Mouse (Mus musculus): ENCODE results near the gene Taf1a. TPM values are rescaled to one million over a fixed set of nuclear protein-coding genes. Genes with fewer than 3 reads are reported as not detected.
A peak's percentile ranks its signal among the peaks of the same experiment; 100 is the strongest.
"Not testable (repeated sequence)": the region's sequence is repeated elsewhere in the genome, so short reads cannot be mapped to it uniquely, and the experiment has no call there.

Gene Taf1a
- polyA plus RNA-seq, 1 experiment: 15.0 TPM

DNA sequence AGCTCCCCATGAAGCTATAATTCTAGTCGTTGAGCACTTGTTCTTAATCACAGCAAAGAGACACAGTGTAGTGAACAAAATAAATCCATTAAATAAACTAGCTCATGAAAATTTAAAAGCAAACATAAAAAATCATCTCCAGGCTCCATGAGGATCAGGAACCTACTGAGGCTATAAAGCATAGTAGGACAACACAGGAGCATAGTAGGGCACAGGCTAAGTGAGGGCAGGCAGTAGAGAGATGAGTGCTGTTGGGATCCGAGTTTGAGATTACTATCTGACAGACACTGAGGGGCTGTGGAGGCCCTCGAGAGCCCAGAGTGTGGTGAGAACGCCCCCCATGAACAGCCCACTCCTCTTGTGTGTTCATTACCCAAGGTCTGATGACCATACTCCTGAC lies 11.7 kb upstream of the Taf1a start:
- TF ChIP-seq CTCF (IDR thresholded peaks at IDR 0.05; ENCODE audit: control insufficient read depth, insufficient read depth, insufficient replicate concordance, low read depth, low read length) (no peak), POLR2A (IDR thresholded peaks at IDR 0.05; ENCODE audit: control insufficient read depth, low read depth, low read length) (no peak)
- peaks cover 2% of the 10 kb centered on the region; the same call in 1 of the 2 replicates for H3K4me1 ChIP-seq (ENCODE audit: control insufficient read depth, insufficient read depth, low read length)
- H3K4me3 ChIP-seq (ENCODE audit: control insufficient read depth, low read depth, low read length): no peak overlapping the region
- no peaks in the 10 kb centered on the region for H3K27me3 ChIP-seq (ENCODE audit: control insufficient read depth, insufficient read depth, low read length)
- H3K27ac ChIP-seq (ENCODE audit: control insufficient read depth, insufficient read depth, low read depth, low read length): no peak overlapping the region
- no peaks in the 10 kb centered on the region for H3K36me3 ChIP-seq (ENCODE audit: control insufficient read depth, insufficient read depth, low read length)

DNA sequence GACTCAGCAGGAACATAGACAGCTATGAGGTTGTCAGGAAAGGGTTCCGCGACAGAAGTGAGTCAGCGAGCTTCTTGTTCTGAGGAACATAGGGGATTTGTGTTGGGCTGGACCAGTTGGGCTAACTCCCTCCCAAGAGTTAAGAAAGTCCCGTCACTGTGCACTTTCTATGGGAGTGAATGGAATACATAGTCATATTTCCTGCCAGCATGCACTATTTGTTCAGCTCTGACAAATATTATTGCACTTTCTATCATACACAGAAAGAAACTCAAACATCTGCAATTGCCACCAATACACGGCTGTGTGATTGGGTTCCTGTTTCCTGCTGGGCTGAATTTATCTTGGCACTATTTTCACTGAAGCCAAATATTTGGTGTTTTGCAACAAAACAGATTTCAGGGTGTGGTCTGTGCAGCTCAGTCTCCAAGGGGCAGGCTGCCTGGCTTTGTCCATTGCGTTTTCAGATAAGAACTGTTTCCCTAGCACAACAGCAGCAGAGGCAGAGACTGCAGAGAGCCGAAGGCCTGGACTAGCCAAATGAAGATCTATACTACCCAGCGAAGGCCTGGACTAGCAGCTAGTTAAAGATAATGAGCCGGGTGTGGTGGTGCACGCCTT lies 10.3 kb upstream of the Taf1a start:
- no peaks in the 10 kb centered on the region for H3K27me3 ChIP-seq (ENCODE audit: control insufficient read depth, insufficient read depth, low read length)
- H3K4me3 ChIP-seq (ENCODE audit: control insufficient read depth, low read depth, low read length): no peak overlapping the region
- H3K27ac ChIP-seq (ENCODE audit: control insufficient read depth, insufficient read depth, low read depth, low read length): 0 out of 2 replicates have a peak overlapping the region, but pooled peaks have one; percentile 6
- H3K4me1 ChIP-seq (ENCODE audit: control insufficient read depth, insufficient read depth, low read length): peaks cover 2% of the 10 kb centered on the region; the same call in 1 of the 2 replicates
- H3K36me3 ChIP-seq (ENCODE audit: control insufficient read depth, insufficient read depth, low read length): no peaks in the 10 kb centered on the region
- no peak for TF ChIP-seq POLR2A (IDR thresholded peaks at IDR 0.05; ENCODE audit: control insufficient read depth, low read depth, low read length)
- TF ChIP-seq CTCF (IDR thresholded peaks at IDR 0.05; ENCODE audit: control insufficient read depth, insufficient read depth, insufficient replicate concordance, low read depth, low read length): no peak

DNA sequence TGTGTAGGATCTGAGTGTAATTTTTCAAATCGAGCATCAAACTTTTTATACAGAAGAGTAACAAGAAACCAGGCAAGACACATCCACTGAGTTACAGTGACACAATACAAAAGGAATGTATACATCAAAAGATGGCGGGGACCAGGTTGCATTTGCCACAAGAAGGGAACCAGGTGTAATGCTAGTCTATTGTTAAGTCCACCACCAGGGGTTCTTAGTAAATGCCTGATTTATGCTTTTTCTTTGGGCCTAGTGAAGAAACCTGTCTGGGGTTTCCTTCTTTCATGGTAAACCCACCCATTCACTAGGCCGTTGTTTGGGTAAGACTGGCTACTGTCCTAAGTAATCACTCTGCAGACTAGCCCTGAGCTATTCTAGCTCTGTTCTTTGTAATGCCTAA lies 9.4 kb upstream of the Taf1a start:
- not testable (repeated sequence) for H3K4me1 ChIP-seq (ENCODE audit: control insufficient read depth, insufficient read depth, low read length); H3K4me3 ChIP-seq (ENCODE audit: control insufficient read depth, low read depth, low read length); H3K27me3 ChIP-seq (ENCODE audit: control insufficient read depth, insufficient read depth, low read length); H3K36me3 ChIP-seq (ENCODE audit: control insufficient read depth, insufficient read depth, low read length); H3K27ac ChIP-seq (ENCODE audit: control insufficient read depth, insufficient read depth, low read depth, low read length)

DNA sequence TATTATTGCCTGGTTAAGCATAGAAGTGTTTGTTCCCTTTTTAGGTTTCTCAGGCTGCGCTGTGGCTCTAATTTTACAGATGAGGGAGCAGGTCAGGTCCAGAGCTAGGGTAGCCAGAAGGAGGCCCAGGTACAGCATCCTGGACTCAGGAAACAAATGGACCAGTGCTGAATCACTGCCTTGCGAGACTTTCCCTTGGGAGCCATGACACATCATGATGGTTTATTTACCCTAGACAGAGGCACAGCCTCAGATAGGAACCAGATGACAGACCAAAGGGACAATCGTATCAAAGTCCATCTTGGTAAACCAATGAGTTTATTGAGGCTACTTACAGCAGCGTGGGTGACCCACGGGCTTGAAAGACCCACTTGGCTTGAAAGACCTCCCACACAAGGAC lies 7.0 kb upstream of the Taf1a start:
- H3K36me3 ChIP-seq (ENCODE audit: control insufficient read depth, insufficient read depth, low read length): no peaks in the 10 kb centered on the region
- TF ChIP-seq CTCF (IDR thresholded peaks at IDR 0.05; ENCODE audit: control insufficient read depth, insufficient read depth, insufficient replicate concordance, low read depth, low read length) (no peak), POLR2A (IDR thresholded peaks at IDR 0.05; ENCODE audit: control insufficient read depth, low read depth, low read length) (no peak)
- H3K4me1 ChIP-seq (ENCODE audit: control insufficient read depth, insufficient read depth, low read length): peaks cover 2% of the 10 kb centered on the region; the same call in 1 of the 2 replicates
- H3K27ac ChIP-seq (ENCODE audit: control insufficient read depth, insufficient read depth, low read depth, low read length): no peak overlapping the region
- H3K4me3 ChIP-seq (ENCODE audit: control insufficient read depth, low read depth, low read length): no peak overlapping the region
- no peaks in the 10 kb centered on the region for H3K27me3 ChIP-seq (ENCODE audit: control insufficient read depth, insufficient read depth, low read length)

DNA sequence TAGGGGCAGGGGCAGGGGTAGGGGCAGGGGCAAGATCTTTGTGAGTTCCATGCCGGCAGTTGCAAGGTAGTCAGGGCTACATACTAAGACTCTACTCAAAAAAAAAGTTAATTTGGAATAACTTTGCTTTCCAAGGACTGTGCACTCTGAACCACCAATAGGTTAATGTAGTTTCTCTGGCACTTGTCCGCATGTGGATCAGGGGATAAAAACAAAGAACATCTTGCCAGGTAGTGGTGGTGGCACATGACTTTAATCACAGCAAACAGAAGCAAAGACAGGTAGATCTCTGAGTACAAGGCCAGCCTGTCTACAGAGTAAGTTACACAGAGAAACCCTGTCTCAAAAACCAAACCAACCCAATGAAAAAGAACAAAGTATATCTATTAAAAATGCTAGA lies 6.2 kb upstream of the Taf1a start:
- H3K4me1 ChIP-seq (ENCODE audit: control insufficient read depth, insufficient read depth, low read length): no peaks in the 10 kb centered on the region
- TF ChIP-seq CTCF (IDR thresholded peaks at IDR 0.05; ENCODE audit: control insufficient read depth, insufficient read depth, insufficient replicate concordance, low read depth, low read length): no peak
- no peak for TF ChIP-seq POLR2A (IDR thresholded peaks at IDR 0.05; ENCODE audit: control insufficient read depth, low read depth, low read length)
- H3K27me3 ChIP-seq (ENCODE audit: control insufficient read depth, insufficient read depth, low read length): no peaks in the 10 kb centered on the region
- H3K4me3 ChIP-seq (ENCODE audit: control insufficient read depth, low read depth, low read length): no peak overlapping the region
- no peak overlapping the region for H3K27ac ChIP-seq (ENCODE audit: control insufficient read depth, insufficient read depth, low read depth, low read length)
- no peaks in the 10 kb centered on the region for H3K36me3 ChIP-seq (ENCODE audit: control insufficient read depth, insufficient read depth, low read length)

DNA sequence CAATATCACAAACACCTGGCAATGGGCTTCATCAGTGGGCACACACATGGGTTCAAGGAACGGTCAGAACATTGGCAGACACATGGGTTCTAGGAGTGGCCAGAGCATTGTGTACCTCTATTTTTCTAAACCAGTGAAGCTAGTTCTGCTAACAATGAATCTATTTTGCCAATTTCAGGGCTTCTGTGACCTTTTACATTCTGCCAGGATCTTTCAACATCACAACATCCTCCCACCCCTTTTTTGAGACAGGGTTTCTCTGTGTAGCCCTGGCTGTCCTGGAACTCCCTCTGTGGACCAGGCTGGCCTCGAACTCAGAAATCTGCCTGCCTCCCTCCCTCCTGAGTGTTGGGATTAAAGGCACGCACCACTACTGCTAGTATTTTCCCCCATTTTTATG lies 1.4 kb upstream of the Taf1a start:
- not testable (repeated sequence) for H3K36me3 ChIP-seq (ENCODE audit: control insufficient read depth, insufficient read depth, low read length); H3K4me3 ChIP-seq (ENCODE audit: control insufficient read depth, low read depth, low read length); H3K27me3 ChIP-seq (ENCODE audit: control insufficient read depth, insufficient read depth, low read length); H3K4me1 ChIP-seq (ENCODE audit: control insufficient read depth, insufficient read depth, low read length); H3K27ac ChIP-seq (ENCODE audit: control insufficient read depth, insufficient read depth, low read depth, low read length)

DNA sequence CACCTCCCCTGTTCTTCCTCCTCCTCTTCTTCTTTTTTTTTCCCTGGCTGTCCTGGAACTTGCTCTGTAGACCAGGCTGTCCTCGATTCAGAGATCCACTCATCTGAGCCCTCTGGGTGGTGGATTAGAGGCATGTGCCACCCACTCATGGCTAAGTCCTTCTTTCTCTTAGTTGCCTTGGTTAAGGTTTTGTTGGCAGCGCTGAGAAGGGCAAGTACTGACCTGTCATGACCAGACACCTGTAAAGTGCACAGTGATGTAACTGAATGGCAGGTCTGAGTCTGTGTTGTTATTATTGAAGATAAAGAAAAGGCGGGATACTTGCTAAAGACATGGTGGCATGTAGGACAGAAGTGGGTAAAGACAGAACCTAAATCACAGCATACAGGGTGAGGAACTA lies 14.6 kb downstream of the Taf1a start:
- Histone ChIP-seq H3K27ac (ENCODE audit: control insufficient read depth, insufficient read depth, low read depth, low read length) (no peak overlapping the region), H3K4me3 (ENCODE audit: control insufficient read depth, low read depth, low read length) (no peak overlapping the region), H3K27me3 (ENCODE audit: control insufficient read depth, insufficient read depth, low read length) (no peaks in the 10 kb centered on the region), H3K4me1 (ENCODE audit: control insufficient read depth, insufficient read depth, low read length) (no peaks in the 10 kb centered on the region), H3K36me3 (ENCODE audit: control insufficient read depth, insufficient read depth, low read length) (peaks cover 4% of the 10 kb centered on the region)
- TF ChIP-seq CTCF (IDR thresholded peaks at IDR 0.05; ENCODE audit: control insufficient read depth, insufficient read depth, insufficient replicate concordance, low read depth, low read length) (no peak), POLR2A (IDR thresholded peaks at IDR 0.05; ENCODE audit: control insufficient read depth, low read depth, low read length) (no peak)

DNA sequence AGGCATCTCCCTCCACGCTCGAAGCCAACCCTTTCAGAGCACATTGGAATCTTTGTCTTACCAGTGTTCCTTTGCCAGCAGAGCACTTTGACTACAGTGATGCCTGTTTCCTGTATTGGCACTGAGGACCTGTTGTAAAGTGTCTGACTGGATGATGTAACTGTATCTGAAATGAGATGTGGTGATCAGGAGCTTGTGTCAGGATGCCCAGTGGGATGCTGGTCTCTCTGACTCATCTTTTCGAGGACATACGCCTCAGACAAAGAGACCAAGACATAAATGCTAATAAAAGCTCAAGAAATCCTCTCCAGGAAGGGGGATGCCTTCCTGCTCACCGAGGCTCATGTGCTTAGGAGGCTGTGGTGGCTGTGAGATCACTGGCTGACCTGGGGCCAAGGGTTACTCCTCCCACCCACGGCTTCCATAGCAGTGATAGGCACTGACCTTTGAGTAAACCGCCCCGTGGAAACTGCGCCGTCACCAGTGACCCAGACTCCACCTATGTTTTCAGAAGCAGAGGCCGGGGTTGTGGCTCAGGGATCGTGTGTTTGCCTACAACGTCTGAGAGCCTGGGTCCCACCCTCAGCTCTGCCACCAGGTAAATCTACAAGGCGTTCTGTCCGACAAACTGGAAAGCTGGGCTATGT lies 25.4 kb downstream of the Taf1a start:
- Histone ChIP-seq H3K4me3 (ENCODE audit: control insufficient read depth, low read depth, low read length) (no peak overlapping the region), H3K4me1 (ENCODE audit: control insufficient read depth, insufficient read depth, low read length) (peaks cover 9% of the 10 kb centered on the region), H3K36me3 (ENCODE audit: control insufficient read depth, insufficient read depth, low read length) (peaks cover 3% of the 10 kb centered on the region; the same call in 1 of the 2 replicates), H3K27ac (ENCODE audit: control insufficient read depth, insufficient read depth, low read depth, low read length) (no peak overlapping the region), H3K27me3 (ENCODE audit: control insufficient read depth, insufficient read depth, low read length) (no peaks in the 10 kb centered on the region)
- TF ChIP-seq POLR2A (IDR thresholded peaks at IDR 0.05; ENCODE audit: control insufficient read depth, low read depth, low read length) (no peak), CTCF (IDR thresholded peaks at IDR 0.05; ENCODE audit: control insufficient read depth, insufficient read depth, insufficient replicate concordance, low read depth, low read length) (no peak)
